Mouse (Mus musculus): ENCODE results near the gene Chst2.

The Chst2 gene

DNA sequence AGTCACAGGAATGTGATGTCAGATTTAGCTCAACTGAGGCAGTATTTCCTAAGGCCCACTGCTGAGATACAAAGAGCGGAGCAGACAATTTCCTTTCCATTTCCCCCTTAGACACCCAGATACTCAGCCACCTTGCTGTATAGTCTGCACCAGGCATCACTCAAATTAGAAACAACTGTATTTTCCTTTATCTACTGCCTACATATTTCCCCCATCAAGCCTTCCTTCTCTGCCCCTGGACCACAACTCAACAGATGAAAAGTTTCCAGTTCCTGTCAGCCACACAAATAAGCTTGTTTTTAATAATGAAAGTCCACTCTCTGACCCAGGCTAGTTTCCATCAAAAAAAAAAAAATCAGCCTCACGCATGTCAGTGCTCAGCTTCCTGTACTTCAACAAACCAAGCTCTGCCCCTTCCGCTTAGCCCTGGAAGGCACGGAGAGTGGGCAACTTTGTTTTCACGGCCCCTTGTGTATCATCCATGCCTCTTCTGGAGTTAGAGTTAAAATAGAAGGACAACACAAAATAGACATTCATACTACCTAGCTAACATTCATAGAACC, 52.6 kb downstream of the Chst2 start:
- no peak for DNase-seq

DNA sequence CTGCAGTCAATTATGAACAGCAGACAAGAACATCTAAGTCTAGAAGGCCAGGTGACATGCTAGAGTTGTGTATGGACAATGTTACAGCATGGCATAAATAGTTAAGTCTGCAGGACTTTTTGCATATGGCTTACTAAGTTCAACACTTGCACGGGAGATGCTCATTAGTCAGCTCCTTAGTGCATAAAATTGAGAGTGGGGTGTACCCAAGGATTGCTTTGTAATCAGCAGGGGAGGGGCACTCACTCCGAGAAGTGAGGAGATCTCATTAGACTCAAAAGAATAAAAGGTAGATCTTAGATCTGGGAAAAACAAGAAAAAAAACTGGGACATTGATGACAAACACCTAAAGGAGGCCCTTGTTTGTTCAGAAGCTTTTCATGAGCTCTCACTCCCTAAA, 54.6 kb downstream of the Chst2 start:
- DNase-seq = no peak

- no peak for DNase-seq
These were observed 56.0 kb downstream of the Chst2 start for GRCm38 (mm10) chr9:95350550-95350949.

All from kidney, postnatal 14 days (tissue).